Mouse (Mus musculus) brain, adult 2 months (tissue): ENCODE measurements around the gene Ccdc17.
A peak's percentile ranks its signal among the peaks of the same experiment; 100 is the strongest.

ENCODE experiments used
- DNase-seq: peaks from one replicate; pipeline ENCODE4 v3.0.0; 2011; ENCODE audit warnings: low read depth, low spot score

The Ccdc17 gene

DNA sequence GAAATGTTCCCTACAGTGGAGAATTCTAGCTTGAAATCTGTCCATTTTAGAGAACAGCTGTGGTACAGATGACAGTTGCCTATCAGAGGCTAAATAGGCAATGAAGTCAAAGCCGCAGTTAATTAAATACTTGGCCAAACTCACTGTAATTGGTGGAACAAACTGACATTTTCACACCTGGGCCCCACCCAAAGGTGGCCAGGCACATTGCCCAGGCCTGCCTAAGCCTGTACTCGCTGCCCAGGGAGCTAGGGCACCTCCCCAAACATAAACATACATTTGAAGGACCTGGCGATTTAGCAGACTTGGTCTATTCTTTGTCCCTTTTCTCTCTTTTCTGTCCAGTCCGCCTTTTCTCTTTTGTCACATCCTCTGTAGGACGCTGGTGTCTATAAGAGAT is at the start of gene Ccdc17:
Gene Ccdc17 (plus strand): TSS at position 276 of the 400 bp plus-strand sequence.
- peak; percentile 12 for DNase-seq

DNA sequence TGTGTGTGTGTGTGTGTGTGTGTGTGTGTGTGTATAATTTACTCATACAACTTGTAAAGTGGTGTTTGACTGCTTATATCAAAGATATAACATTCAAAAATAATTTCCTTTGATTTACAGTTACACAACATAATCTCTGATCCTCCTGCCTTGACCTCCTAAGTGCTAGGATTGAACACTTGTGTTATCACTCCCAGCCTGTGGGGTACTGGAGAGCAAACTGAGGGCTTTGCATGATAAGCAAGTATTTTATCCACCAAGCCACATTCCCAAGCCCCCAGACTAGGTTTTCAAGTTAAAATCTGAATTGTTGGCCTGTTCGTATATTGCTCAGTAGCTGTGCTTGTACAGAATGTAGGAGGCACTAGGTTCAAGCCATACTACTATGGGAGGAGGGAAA is 46.0 kb upstream of the Ccdc17 start:
- DNase-seq, result no peak

DNA sequence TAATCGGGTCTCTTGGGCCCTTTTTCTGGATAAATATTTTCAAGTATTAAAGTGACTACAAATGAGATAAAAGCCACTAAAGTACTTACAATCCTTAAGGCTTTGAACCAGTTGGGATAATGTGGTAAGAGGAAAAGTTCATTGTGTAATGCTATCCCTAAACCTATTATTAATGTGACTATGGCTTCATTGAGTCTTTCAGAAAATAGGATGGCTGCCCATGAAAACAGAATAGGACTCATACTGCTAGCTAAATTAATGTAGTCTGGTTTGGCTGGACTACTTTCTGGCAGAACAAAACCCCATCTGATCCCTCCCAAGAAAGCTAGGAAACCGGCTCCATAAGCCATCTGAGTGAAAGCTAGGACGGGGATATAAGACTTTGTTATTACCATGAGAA is 43.4 kb upstream of the Ccdc17 start:
- DNase-seq, result no peak

DNA sequence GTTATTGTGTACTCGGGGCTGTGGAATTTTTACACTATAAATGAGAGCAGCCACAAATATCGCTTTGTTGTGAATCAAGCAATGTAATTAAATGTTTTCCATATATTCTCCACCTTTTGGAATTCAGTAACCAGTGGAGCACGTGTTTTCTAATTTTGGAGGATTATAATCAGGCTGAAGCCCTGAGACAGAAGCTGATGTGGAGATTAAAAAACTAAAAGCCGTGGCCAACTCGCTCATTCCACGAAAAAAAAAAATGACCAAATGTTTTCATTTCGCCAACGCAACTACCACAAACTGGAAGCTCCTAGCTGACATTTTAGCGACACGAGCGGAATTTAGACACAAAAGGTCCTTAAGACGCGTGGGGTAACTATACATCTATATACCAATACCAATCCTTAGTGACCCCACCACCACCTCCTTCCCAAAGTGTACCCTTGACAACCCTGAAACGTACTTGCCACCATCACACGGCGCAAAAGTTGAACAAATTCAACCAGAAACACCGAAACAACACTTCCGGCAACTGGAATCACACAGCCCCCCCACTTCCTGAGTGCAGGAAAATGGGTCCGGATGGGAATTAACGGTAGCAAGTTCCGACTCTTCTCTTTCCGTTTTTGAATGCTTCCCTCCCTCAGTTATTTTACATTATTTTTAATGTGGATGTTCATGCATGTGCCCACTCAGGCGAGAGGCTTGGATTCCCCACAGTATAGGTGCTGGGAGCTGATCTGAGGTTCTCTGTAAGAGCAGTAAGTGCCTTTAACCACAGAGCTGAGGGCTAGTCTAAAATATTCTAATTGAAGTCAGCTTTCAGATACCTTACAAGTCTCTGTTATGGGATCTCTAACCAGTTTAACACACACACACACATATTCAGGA is 40.8 kb upstream of the Ccdc17 start, which contains the start of gene Tmem69:
Gene Tmem69 (minus strand): TSS at position 524 of the 888 bp plus-strand sequence.
- peak; percentile 94 for DNase-seq

DNA sequence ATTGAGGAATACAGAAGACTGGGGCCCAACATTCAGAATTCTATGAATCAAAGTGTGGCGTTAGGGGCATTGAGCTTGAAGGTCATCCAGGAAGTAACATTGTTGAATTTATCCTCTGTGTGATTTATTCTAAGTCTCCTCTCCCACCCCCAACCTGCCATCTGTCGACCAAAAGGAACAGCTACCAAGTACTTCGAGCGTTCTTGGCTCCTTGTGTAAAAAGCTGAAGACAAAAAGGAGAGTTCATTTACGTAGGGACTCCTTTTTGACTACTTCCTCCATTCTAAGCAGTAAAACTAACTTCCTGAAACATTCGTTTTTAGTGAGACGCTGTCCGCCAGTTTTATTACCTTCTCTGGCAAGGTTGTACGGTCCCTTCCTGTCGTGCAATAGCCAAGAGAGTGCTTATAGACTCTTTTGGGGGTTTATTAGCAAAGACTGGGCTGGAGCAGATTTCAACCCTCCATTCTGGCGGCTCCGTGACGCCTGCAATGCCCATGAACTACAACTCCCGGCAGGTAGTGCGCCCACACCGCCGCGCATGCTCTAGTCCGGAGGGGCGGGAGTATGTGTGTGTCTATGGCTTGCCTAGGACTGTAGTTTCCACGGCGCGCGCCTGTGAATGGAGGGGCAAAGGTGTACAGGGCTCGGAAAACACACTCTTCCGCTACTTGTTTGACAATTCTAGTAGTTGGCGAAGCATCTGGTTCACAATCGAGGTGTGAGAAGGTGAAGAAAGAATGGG is 39.7 kb upstream of the Ccdc17 start:
- peak; percentile 97 for DNase-seq

DNA sequence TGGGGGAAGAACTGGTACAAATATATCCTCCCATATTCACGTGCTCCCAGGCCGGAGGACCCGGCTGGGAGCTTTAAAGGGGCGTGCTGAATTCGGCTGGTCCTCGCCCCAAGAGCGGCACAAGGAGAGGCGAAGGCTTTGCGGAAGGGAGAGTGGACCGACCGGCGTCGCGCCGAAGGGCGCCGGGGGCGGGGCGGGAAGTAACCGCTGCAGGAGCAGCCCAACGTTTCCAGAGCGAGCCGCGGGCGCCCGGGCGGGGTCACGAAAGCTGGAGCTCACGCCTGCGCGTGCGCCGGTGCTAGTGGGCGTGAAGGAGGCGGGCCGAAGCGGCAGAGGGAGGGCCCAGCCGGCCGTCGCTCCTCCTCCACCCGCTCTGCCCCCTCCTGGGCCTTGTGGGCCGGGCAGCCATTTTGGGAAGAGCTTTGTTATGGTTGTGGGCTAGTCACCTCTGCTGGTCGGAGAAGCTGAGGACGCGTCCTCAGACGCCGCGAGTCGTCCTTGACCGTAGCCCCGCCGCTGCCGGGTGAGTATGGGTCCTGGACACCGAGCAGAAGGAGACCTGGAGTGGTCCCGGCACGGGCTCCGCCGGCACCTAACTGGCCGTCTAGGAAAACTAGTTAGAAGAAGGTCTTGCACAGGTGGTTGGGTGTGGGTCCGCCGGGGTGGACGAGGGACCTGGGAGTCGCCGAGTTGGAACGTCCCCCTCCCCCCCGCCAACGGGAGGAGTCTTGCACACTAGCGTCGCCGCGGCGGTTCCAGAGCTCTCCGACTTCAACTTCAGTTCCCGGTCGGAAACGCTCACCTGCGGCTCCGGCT is 38.9 kb upstream of the Ccdc17 start, which contains the start of gene Gpbp1l1:
Gene Gpbp1l1 (plus strand): TSS at position 353 of the 816 bp plus-strand sequence.
- peak; percentile 98 for DNase-seq

DNA sequence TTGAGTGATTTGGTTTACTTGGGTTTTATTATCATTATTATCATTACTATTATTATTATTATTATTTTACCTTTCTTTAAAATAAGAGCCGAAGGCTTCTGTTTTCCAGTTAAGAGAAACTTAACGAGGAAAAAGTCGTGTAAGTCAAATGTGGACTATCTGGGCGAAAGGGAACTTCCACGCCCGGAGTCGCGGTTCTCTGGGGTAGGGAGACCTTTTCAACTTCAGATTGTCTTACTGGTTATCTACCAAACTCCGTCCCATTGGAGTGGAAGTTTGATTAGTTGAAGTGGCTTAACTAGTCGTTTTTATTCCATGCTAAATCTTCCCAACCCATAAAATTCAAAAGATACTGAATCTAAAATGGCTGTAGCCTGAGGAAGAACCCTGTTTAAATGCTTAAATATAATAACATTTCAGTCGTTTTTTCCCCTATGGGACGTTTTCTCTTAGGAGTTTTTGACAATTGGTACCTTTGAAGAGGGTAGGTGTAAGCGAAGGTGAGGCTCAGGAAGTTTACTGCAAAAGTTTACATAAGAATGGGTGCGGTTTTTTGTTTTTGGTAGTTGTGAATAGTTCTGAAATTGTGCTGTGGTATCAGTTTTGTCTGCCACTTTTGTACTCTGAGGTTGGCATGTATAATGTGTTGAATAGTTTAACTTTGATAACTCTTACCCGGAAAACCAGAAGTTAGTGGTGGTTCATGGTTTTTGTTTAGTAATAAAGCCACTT is 38.1 kb upstream of the Ccdc17 start:
- no peak for DNase-seq

DNA sequence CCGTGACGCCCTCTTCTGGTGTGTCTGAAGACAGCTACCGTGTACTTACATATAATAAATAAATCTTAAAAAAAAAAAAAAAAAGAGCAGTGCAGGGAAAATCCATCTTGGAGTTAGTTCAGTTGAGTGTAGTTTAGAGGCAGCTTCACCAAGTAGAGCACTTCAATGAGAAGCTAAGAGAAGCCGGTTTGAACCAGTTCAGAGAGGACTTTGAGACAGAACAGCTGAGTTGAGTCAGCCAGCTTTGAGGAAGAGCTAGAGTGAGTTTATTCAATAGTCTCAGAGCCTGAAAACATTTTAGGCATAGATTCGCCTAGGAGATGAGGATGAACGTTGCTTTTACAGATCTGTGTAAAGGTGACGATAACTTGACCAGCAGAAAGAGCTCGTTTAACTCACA is 661 bp upstream of the Ccdc17 start:
- DNase-seq, result no peak

DNA sequence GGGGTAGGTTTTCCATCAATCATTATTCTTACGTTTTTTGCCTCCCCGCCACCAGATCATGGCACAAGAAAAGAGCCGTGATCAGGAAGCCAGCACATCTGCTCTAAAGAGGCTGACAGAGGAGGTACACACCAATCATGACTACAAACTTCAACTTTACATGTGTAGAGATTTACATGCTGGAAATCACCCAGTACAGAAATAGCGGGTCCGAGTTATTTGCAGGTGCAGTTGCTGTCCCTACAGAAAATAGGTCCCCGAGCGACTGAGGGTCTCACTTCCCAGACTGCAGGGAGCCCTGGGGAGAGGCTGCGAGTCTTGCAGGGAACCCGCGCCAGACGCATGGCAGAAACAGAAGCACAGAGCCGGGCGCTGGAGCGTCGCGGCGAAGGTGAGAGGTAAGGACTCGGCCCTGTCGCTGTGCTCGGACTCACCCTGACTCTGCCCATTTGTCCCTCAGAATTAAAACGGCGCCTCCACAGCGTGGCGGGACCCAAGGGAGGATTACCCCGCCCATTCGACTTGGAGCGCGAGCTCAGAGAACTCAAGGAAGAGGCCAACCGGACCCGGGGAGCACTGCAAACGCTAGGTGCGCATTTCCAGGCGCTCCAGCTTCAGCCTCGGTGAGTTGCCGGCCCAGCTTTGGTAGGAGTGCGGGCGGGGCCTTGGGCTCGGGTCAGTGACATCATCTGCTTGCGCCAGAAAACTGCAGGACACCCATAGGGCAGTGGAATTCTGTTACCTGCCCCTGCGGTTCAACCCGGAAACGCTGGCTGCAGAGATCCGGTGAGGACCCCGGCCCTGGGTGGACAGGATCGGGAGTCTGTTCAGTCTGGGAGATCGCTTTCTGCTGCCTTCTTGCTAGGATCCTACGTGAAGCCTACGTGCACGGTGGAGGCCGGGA is 776 bp downstream of the Ccdc17 start:
- DNase-seq, result peak; percentile 98

DNA sequence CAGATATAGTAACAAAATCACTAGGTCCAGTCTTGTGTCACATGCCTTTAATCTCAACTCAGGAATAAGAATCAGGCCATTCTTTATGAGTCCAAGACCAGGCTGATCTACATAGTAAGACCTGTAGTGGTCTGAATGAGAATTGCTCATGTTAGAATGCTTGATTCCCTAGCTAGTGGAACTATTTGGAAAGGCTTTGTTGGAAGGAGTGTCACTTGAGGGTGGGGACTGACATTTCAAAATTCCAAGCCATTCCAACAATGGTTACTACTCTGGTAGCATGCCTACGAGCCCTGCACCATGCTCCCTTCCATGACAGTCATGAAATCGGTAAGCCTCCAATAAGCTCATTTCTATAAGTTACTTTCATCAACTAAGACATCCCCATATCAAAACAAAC is 16.2 kb downstream of the Ccdc17 start:
- DNase-seq, result no peak

DNA sequence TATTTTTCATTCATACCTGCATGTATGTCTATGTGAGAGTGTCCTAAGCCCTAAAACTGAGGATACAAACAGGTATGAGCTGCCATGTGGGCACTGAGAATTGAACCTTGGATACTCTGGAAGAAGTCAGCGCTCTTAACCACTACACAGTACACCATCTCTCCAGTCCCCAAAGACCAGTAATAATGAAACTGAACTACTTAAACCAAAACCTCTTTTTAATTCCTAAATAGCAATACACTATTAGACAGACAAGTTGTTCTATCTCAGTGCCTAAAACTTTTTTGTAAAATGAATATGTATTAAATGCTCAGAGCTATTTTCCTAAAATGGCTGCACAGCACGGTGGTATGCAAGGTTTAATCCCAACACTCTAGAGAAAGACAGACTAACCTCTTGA is 18.8 kb downstream of the Ccdc17 start:
- no peak for DNase-seq

DNA sequence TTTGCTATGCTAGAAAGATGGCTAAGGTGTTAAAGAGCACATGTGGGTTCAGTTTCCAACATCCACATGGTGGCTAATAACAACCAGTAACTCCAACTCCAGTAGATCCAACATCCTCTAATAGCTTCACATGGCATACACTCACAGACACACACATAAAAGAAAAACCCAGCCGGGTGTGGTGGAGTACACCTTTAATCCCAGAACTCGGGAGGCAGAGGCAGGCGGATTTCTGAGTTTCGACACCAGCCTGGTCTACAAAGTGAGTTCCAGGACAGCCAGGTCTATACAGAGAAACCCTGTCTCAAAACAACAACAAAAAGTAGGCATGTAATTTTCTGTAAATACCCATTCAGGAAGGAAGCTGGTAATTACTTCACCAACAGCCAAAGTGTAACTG is 28.4 kb downstream of the Ccdc17 start:
- no peak for DNase-seq

DNA sequence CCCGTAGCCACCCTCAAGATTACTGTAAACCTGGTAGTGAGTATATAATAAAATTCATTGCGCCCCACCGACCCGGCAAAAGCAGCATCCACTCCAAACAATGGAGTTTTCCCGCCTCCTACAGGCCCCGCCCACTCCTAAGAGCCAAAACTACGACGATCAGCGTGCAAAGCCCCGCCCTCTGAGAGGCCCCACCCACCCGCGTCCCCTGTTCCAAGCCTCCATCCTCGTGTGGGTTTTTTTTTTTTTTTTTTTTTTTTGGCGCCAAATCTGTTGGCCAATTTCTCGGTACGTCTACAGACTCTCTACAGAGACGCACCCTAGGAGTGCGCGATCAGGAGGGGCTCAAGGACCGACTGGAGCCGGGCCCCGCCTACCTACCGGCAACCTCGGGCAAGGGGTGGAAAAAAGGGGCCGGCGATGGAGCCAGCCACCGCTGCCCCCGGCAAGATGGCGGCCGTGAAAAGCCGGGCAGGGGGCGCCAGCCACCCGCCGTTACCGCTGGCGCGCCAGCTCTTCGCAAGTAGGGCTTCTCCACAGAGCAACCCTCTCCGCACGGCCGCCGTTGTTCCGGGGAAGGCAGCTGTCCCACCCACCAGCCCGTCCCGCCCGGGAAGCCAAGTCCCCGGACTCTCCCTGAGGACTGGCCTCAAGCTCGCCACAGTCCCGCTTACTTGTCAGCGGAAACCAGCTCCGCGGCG is 30.4 kb downstream of the Ccdc17 start:
- DNase-seq, result peak; percentile 88

DNA sequence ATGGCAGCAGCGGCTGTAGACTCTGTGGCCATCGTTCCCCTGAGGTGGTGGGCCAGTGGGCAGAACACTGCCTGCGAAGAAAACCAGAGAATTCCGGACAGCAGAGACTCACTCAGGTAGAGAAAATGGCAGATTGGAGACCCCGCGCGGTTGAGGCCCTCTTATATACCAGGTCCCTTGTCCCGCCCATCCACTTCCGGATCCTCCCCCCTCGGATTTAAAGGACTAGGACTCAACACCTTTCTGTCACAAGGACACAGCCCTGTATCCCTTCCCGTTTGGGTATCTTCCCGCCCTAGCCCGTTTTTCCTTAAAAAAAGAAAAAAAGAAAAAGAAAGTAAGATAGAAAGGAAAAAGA is 30.9 kb downstream of the Ccdc17 start:
- DNase-seq, result peak; percentile 95

DNA sequence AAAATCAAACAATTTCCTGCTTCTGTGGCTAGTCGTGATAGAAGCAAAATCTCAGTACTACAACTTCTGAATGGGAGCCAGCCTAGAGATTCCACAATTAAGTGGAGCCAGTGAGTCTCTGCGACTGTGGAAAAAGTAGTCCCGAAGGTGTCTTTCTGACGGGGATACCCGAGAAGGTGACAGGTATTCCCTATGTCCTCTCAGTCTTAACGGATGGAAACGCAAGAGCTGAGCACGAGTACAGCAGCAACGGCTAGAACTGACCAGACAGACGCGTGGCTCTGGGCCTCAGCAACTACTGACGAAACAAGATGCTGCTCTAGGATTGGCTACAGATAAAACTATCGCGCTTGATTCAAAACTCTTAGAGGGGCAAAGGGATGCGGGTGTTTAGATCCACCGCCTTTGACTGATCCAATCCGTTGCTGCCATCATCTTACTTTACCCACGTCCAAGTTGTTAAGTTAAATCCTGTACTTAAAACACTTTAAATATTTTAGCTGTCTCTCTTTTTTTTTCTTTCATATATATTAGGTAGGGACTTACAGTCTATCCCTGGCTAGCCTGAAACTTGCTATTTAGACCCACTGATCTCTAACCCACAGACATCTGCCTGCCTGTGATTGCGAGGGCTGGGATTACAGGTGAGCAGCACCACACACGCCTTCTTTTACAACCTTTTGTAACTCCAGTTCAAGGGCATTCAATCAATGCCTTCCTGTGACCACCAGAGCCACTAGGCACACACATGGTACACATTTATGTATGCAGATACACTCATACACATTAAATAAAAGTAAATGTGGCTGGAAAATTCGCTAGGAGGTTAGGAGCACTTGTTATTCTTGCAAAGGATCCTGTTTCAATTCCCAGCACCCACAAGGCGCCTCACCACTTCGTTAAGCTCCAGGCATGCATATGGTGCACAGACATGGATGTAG is 31.5 kb downstream of the Ccdc17 start, which contains the start of gene Nasp:
Gene Nasp (minus strand): TSS at position 220 of the 941 bp plus-strand sequence.
- DNase-seq, result peak; percentile 96

DNA sequence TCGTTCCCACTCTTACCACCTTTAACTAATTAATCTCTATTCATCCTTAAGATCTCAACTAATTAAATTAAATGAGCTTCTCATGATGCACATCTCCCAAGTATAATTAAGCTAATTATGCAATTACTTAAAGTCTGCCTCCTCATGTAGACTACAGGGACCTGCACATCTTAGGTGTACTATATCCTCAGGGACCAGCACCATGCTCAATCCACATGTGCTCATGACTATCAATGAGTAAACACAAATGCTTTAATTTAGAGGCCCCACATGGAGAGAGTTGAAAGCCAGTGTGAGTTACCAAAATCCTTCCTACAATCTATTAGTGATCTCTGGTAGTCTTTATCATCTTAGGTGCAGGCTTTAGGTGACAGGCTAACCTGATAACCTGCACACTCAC is 38.7 kb downstream of the Ccdc17 start:
- DNase-seq, result no peak

DNA sequence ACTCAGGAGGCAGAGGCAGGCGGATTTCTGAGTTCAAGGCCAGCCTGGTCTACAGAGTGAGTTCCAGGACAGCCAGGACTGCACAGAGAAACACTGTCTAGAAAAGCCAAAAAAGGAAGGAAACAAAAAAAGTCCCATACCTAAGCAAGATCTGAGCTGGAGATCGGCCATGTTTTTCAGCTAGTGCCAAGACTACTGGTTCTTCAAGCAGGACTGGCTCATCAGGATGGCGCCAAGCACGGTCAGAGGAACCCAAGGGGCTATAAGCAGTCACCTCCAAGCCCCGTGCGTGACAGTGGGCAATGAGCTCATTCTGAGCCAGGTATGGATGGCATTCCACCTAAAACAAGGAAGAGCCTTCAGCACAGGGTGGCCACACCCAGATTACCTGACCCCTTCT is 42.4 kb downstream of the Ccdc17 start:
- no peak for DNase-seq

DNA sequence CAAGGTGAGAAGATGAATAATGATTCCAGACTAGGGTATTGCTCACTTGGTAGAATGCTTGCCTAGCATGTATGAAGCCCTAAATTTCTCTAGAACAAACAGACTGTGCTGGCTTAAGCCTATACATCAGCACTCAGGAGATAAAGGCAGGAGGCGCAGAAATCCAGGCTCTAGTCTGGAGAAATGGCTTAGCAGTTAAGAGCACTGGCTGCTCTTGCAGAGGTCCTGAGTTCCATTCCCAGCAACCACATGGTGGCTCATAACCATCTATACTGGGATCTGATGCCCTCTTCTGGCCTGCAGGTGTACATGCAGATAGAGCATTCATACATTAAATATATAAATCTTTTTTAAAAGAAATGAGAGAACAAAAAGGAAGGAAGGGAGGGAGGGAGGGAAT is 45.6 kb downstream of the Ccdc17 start:
- no peak for DNase-seq
